Mouse (Mus musculus): ENCODE measurements around the gene Csf2. TPM values are rescaled to one million over a fixed set of nuclear protein-coding genes. Genes with fewer than 3 reads are reported as not detected.

The Csf2 gene
- polyA plus RNA-seq, 1 experiment from 2014 or later = not detected

- 90% methylated on average over 5 of the region's 5 CpGs for WGBS
- no peak for ATAC-seq (ENCODE audit: low read depth)
- Histone ChIP-seq H3K9ac (replicated peaks; ENCODE audit: low read depth, low read length) (no peak overlapping the region), H3K27ac (ENCODE audit: low read depth, low read length) (no peak overlapping the region), H3K36me3 (ENCODE audit: control insufficient read depth, insufficient read depth, low read length) (no peaks in the 10 kb centered on the region), H3K4me3 (ENCODE audit: low read depth, low read length) (no peak overlapping the region), H3K27me3 (ENCODE audit: control insufficient read depth, insufficient read depth, low read length) (no peaks in the 10 kb centered on the region), H3K9me3 (ENCODE audit: control insufficient read depth, low read length) (no peaks in the 10 kb centered on the region), H3K4me1 (ENCODE audit: control insufficient read depth, insufficient read depth, low read length) (no peaks in the 10 kb centered on the region), H3K4me2 (ENCODE audit: low read depth, low read length) (no peak overlapping the region)
Observed at GRCm38 (mm10) chr11:54271437-54271949, 22.0 kb upstream of the Csf2 start.

GRCm38 (mm10) chr11:54269191-54269896 lies 19.9 kb upstream of the Csf2 start:
- no peaks in the 10 kb centered on the region for H3K9me3 ChIP-seq (ENCODE audit: control insufficient read depth, low read length)
- no peak overlapping the region for H3K9ac ChIP-seq (replicated peaks; ENCODE audit: low read depth, low read length)
- no peaks in the 10 kb centered on the region for H3K27me3 ChIP-seq (ENCODE audit: control insufficient read depth, insufficient read depth, low read length)
- no peak overlapping the region for H3K27ac ChIP-seq (ENCODE audit: low read depth, low read length)
- ATAC-seq (ENCODE audit: low read depth) = no peak
- H3K36me3 ChIP-seq (ENCODE audit: control insufficient read depth, insufficient read depth, low read length) = no peaks in the 10 kb centered on the region
- WGBS = 78% methylated on average over 3 of the region's 3 CpGs
- H3K4me1 ChIP-seq (ENCODE audit: control insufficient read depth, insufficient read depth, low read length) = no peaks in the 10 kb centered on the region
- H3K4me2 ChIP-seq (ENCODE audit: low read depth, low read length) = no peak overlapping the region
- H3K4me3 ChIP-seq (ENCODE audit: low read depth, low read length) = no peak overlapping the region

- whole genome bisulfite sequencing = 78% methylated on average over 6 of the region's 6 CpGs
- no peaks in the 10 kb centered on the region for H3K9me3 ChIP-seq (ENCODE audit: control insufficient read depth, low read length)
- no peaks in the 10 kb centered on the region for H3K27me3 ChIP-seq (ENCODE audit: control insufficient read depth, insufficient read depth, low read length)
- H3K27ac ChIP-seq (ENCODE audit: low read depth, low read length) = no peak within 1 kb of the TSS
- no peak within 1 kb of the TSS for H3K4me3 ChIP-seq (ENCODE audit: low read depth, low read length)
- H3K36me3 ChIP-seq (ENCODE audit: control insufficient read depth, insufficient read depth, low read length) = no peaks in the 10 kb centered on the region
- ATAC-seq (ENCODE audit: low read depth) = no peak
- H3K4me2 ChIP-seq (ENCODE audit: low read depth, low read length) = no peak within 1 kb of the TSS
- no peaks in the 10 kb centered on the region for H3K4me1 ChIP-seq (ENCODE audit: control insufficient read depth, insufficient read depth, low read length)
- no peak within 1 kb of the TSS for H3K9ac ChIP-seq (replicated peaks; ENCODE audit: low read depth, low read length)
Observed at GRCm38 (mm10) chr11:54267177-54267576, 17.7 kb upstream of the Csf2 start, which contains the start of gene Il3. Gene Il3 (minus strand): TSS chr11:54267277.

- no peak for ATAC-seq (ENCODE audit: low read depth)
- Histone ChIP-seq H3K9me3 (ENCODE audit: control insufficient read depth, low read length) (no peaks in the 10 kb centered on the region), H3K4me1 (ENCODE audit: control insufficient read depth, insufficient read depth, low read length) (no peaks in the 10 kb centered on the region), H3K27me3 (ENCODE audit: control insufficient read depth, insufficient read depth, low read length) (no peaks in the 10 kb centered on the region), H3K4me3 (ENCODE audit: low read depth, low read length) (no peak overlapping the region), H3K36me3 (ENCODE audit: control insufficient read depth, insufficient read depth, low read length) (no peaks in the 10 kb centered on the region), H3K27ac (ENCODE audit: low read depth, low read length) (no peak overlapping the region), H3K9ac (replicated peaks; ENCODE audit: low read depth, low read length) (no peak overlapping the region), H3K4me2 (ENCODE audit: low read depth, low read length) (no peak overlapping the region)
- 54% methylated on average over 2 of the region's 2 CpGs for WGBS
Observed at GRCm38 (mm10) chr11:54264542-54264941, 15.1 kb upstream of the Csf2 start.

- no peak overlapping the region for H3K4me2 ChIP-seq (ENCODE audit: low read depth, low read length)
- no peak overlapping the region for H3K9ac ChIP-seq (replicated peaks; ENCODE audit: low read depth, low read length)
- no peak overlapping the region for H3K4me3 ChIP-seq (ENCODE audit: low read depth, low read length)
- ATAC-seq (ENCODE audit: low read depth) = no peak
- H3K27me3 ChIP-seq (ENCODE audit: control insufficient read depth, insufficient read depth, low read length) = no peaks in the 10 kb centered on the region
- no peaks in the 10 kb centered on the region for H3K4me1 ChIP-seq (ENCODE audit: control insufficient read depth, insufficient read depth, low read length)
- no peak overlapping the region for H3K27ac ChIP-seq (ENCODE audit: low read depth, low read length)
- 16% methylated on average over 1 of the region's 1 CpGs for WGBS
- H3K9me3 ChIP-seq (ENCODE audit: control insufficient read depth, low read length) = no peaks in the 10 kb centered on the region
- H3K36me3 ChIP-seq (ENCODE audit: control insufficient read depth, insufficient read depth, low read length) = no peaks in the 10 kb centered on the region
Observed at GRCm38 (mm10) chr11:54263405-54264031, 14.1 kb upstream of the Csf2 start.

GRCm38 (mm10) chr11:54256624-54257376 lies 7.3 kb upstream of the Csf2 start:
- Histone ChIP-seq H3K9ac (replicated peaks; ENCODE audit: low read depth, low read length) (no peak overlapping the region), H3K4me1 (ENCODE audit: control insufficient read depth, insufficient read depth, low read length) (no peaks in the 10 kb centered on the region)
- WGBS = 65% methylated on average over 3 of the region's 3 CpGs

GRCm38 (mm10) chr11:54254114-54254513 lies 4.6 kb upstream of the Csf2 start:
- no peak overlapping the region for H3K4me2 ChIP-seq (ENCODE audit: low read depth, low read length)
- no peaks in the 10 kb centered on the region for H3K9me3 ChIP-seq (ENCODE audit: control insufficient read depth, low read length)
- no peaks in the 10 kb centered on the region for H3K4me1 ChIP-seq (ENCODE audit: control insufficient read depth, insufficient read depth, low read length)
- no peak overlapping the region for H3K9ac ChIP-seq (replicated peaks; ENCODE audit: low read depth, low read length)
- no peaks in the 10 kb centered on the region for H3K36me3 ChIP-seq (ENCODE audit: control insufficient read depth, insufficient read depth, low read length)
- 48% methylated on average over 4 of the region's 4 CpGs for WGBS
- no peak for ATAC-seq (ENCODE audit: low read depth)
- no peaks in the 10 kb centered on the region for H3K27me3 ChIP-seq (ENCODE audit: control insufficient read depth, insufficient read depth, low read length)
- no peak overlapping the region for H3K4me3 ChIP-seq (ENCODE audit: low read depth, low read length)
- no peak overlapping the region for H3K27ac ChIP-seq (ENCODE audit: low read depth, low read length)

More at GRCm38 (mm10) chr11:54256624-54257376, 7.3 kb upstream of the Csf2 start:
- Histone ChIP-seq H3K27me3 (ENCODE audit: control insufficient read depth, insufficient read depth, low read length) (no peaks in the 10 kb centered on the region), H3K36me3 (ENCODE audit: control insufficient read depth, insufficient read depth, low read length) (no peaks in the 10 kb centered on the region), H3K4me3 (ENCODE audit: low read depth, low read length) (no peak overlapping the region), H3K4me2 (ENCODE audit: low read depth, low read length) (no peak overlapping the region), H3K9me3 (ENCODE audit: control insufficient read depth, low read length) (no peaks in the 10 kb centered on the region), H3K27ac (ENCODE audit: low read depth, low read length) (no peak overlapping the region)
- ATAC-seq (ENCODE audit: low read depth) = peak; percentile 71; the same call in 1 of the 2 replicates

GRCm38 (mm10) chr11:54250575-54250974 lies 1.1 kb upstream of the Csf2 start:
- no peak overlapping the region for H3K4me3 ChIP-seq (ENCODE audit: low read depth, low read length)
- H3K27me3 ChIP-seq (ENCODE audit: control insufficient read depth, insufficient read depth, low read length) = no peaks in the 10 kb centered on the region
- H3K9me3 ChIP-seq (ENCODE audit: control insufficient read depth, low read length) = no peaks in the 10 kb centered on the region
- H3K4me2 ChIP-seq (ENCODE audit: low read depth, low read length) = no peak overlapping the region
- 91% methylated on average over 11 of the region's 11 CpGs for WGBS
- ATAC-seq (ENCODE audit: low read depth) = no peak
- H3K9ac ChIP-seq (replicated peaks; ENCODE audit: low read depth, low read length) = no peak overlapping the region
- no peak overlapping the region for H3K27ac ChIP-seq (ENCODE audit: low read depth, low read length)
- H3K4me1 ChIP-seq (ENCODE audit: control insufficient read depth, insufficient read depth, low read length) = no peaks in the 10 kb centered on the region
- H3K36me3 ChIP-seq (ENCODE audit: control insufficient read depth, insufficient read depth, low read length) = no peaks in the 10 kb centered on the region

GRCm38 (mm10) chr11:54249748-54250147 lies 281 bp upstream of the Csf2 start:
- no peak overlapping the region for H3K27ac ChIP-seq (ENCODE audit: low read depth, low read length)
- no peak overlapping the region for H3K9ac ChIP-seq (replicated peaks; ENCODE audit: low read depth, low read length)
- H3K4me2 ChIP-seq (ENCODE audit: low read depth, low read length) = no peak overlapping the region
- 78% methylated on average over 3 of the region's 3 CpGs for WGBS
- no peaks in the 10 kb centered on the region for H3K4me1 ChIP-seq (ENCODE audit: control insufficient read depth, insufficient read depth, low read length)
- H3K4me3 ChIP-seq (ENCODE audit: low read depth, low read length) = no peak overlapping the region
- no peaks in the 10 kb centered on the region for H3K9me3 ChIP-seq (ENCODE audit: control insufficient read depth, low read length)
- H3K36me3 ChIP-seq (ENCODE audit: control insufficient read depth, insufficient read depth, low read length) = no peaks in the 10 kb centered on the region
- no peaks in the 10 kb centered on the region for H3K27me3 ChIP-seq (ENCODE audit: control insufficient read depth, insufficient read depth, low read length)
- ATAC-seq (ENCODE audit: low read depth) = no peak

Data from neural tube, embryonic 14.5 days (tissue).